Mouse (Mus musculus) liver, postnatal 0 days (tissue): ENCODE results near the gene Elmo1.

ENCODE experiments used
- CTCF ChIP-seq: sonication (generic); IDR thresholded peaks from 2 replicates; pipeline ENCODE4 v1.5.1; 2016; ENCODE audit warnings: antibody characterized with exemption, low read depth
- EP300 ChIP-seq: IDR thresholded peaks from 2 replicates; pipeline ENCODE4 v1.6.1; 2016; ENCODE audit warnings: antibody characterized with exemption, low read depth, mild to moderate bottlenecking

DNA sequence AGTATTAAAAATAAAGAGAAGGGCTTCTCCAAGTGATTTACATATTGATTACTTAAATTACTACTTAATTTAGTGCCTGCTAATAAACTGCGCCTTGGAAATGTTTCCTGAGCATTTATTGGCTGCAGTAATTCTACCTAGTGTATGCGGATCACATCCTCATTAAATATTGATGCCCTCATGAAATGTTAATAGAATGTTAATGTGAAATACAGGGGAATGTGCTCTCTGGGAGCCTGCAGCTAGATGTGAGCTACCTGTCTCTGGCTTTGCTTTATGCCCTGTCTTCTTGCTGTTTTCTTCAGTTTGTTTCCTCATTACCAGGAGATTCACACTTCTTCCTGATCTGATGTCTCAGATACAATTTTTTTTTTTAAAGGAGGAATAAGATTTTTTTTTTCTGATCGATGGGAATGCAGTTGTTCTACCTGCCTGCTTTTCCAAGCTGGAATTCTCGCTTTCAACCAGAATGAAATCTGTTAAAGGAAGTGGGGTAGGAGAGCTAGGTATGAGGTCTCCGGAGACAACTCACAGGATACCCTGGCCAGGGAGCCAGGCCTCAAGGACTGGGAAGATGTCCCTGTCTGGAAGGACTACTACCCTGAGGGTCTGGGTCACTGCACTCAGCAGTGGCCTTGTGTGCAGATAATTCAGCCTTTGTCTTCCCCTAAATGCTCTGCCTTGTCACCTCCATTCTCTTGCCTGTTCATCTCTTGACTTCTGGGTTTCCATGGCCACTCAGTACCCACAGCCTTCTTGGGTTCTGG lies 279.8 kb downstream of the Elmo1 start:
- TF ChIP-seq EP300 (no peak), CTCF (no peak)
